Mouse (Mus musculus) frontal cortex, postnatal 25 days (tissue): ENCODE measurements around the gene Urgcp.
A peak's percentile ranks its signal among the peaks of the same experiment; 100 is the strongest.

Experiments used
- DNase-seq, 2 experiments: peaks; one replicate each; pipeline ENCODE4 v3.0.0; 2022; ENCODE audit warnings: low spot score in 2 of 2

The Urgcp gene

GRCm38 (mm10) chr11:5785732-5786131 lies 23.6 kb upstream of the Urgcp start:
- no peak for DNase-seq

GRCm38 (mm10) chr11:5782199-5782944 lies 20.2 kb upstream of the Urgcp start:
- no peak for DNase-seq

GRCm38 (mm10) chr11:5780035-5780499 lies 17.9 kb upstream of the Urgcp start:
- DNase-seq: no peak

GRCm38 (mm10) chr11:5778481-5778880 lies 16.3 kb upstream of the Urgcp start:
- DNase-seq: no peak

- no peak for DNase-seq
These were observed 3.8 kb upstream of the Urgcp start for GRCm38 (mm10) chr11:5766019-5766418.

GRCm38 (mm10) chr11:5762633-5762982 lies 432 bp upstream of the Urgcp start:
- no peak for DNase-seq

GRCm38 (mm10) chr11:5753755-5754154 lies 8.4 kb downstream of the Urgcp start:
- DNase-seq: no peak

GRCm38 (mm10) chr11:5744951-5745350 lies 17.2 kb downstream of the Urgcp start:
- no peak for DNase-seq

- no peak for DNase-seq
These were observed 20.1 kb downstream of the Urgcp start for GRCm38 (mm10) chr11:5742106-5742505.

GRCm38 (mm10) chr11:5740965-5741627 lies 21.1 kb downstream of the Urgcp start:
- peak; percentile 45 to 57 for DNase-seq

GRCm38 (mm10) chr11:5740599-5740964 lies 21.6 kb downstream of the Urgcp start:
- peak in 1 of 2 experiments; percentile 20 for DNase-seq

- DNase-seq: no peak
These were observed 22.3 kb downstream of the Urgcp start for GRCm38 (mm10) chr11:5739846-5740245.

- no peak for DNase-seq
These were observed 23.1 kb downstream of the Urgcp start for GRCm38 (mm10) chr11:5738888-5739632.

GRCm38 (mm10) chr11:5737137-5737536 lies 25.0 kb downstream of the Urgcp start:
- no peak for DNase-seq

GRCm38 (mm10) chr11:5734323-5734722 lies 27.9 kb downstream of the Urgcp start:
- no peak for DNase-seq

GRCm38 (mm10) chr11:5732401-5732800 lies 29.8 kb downstream of the Urgcp start:
- DNase-seq: no peak

- DNase-seq: no peak
These were observed 32.6 kb downstream of the Urgcp start for GRCm38 (mm10) chr11:5729582-5729981.

- DNase-seq: no peak
These were observed 43.4 kb downstream of the Urgcp start for GRCm38 (mm10) chr11:5718611-5719354.

GRCm38 (mm10) chr11:5716938-5717705 lies 45.1 kb downstream of the Urgcp start:
- DNase-seq: no peak

- no peak for DNase-seq
These were observed 45.9 kb downstream of the Urgcp start for GRCm38 (mm10) chr11:5716246-5716645.

GRCm38 (mm10) chr11:5715630-5716105 lies 46.5 kb downstream of the Urgcp start, which contains the start of gene Mrps24:
Gene Mrps24, minus strand, starts transcription at chr11:5715680.
- DNase-seq: no peak
